Mouse (Mus musculus) gastrocnemius, postnatal 14 days (tissue): ENCODE measurements at regions not wholly inside any gene's neighbourhood (a gene's known extent, or its start where the extent isn't known, plus 50 kb on each side); places are given as distances from the start of the nearest gene placed in this dataset.

Experiments
- DNase-seq: peaks from one replicate; pipeline ENCODE4 v3.0.0; 2021; ENCODE audit warnings: mixed read lengths
- intact Hi-C: fragments of 180-260 bp; cut with DNase I; formaldehyde crosslinking; loops from one replicate; pipeline ENCODE4 v1.15.1; 2025; ENCODE audit warnings: low total_unique reads

DNA sequence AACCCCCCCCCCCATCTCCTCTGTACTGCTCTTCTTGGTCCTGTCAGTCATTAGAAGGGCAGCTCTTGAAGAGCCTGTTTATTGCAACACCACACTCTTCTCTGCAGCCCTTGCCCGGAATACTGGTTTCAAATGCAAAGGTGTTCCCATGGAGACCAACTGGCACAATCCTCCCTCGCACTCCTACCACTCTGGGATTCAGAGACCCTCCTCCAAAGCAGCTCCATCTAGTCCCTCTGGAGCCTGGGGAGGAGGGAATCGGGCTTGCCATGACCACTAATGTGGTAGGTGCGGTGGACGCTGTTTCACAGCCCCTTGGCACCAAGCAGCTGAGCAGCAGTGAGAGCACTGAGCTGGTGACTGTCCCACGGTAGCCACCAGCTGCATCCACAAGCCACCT is 83.1 kb downstream of the Stk35 start:
- intact Hi-C loops: loop anchor here (10.0 kb wide), 1 partner anchor 291 kb away; the partner anchor contains the start of gene Snrpb
- DNase-seq: no peak

DNA sequence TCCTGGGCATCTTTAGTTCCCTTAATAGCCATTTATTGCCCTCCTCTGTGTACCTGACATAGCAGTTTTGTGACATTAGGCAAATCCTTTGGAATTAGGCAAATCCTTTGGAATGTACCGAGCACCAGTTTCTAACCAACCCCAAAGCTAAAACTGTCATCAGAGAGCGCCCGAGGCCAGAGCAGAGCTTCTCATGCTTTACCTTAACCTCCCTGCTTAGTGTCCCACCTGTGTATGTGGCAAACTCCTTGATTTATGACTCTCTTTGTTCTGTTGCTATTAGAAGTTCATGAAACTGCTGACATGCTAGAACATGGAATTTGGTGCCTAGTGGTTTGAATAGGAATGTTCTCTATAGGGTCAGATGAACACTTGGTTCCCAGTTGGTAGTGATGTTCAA is 84.0 kb downstream of the Stk35 start:
- intact Hi-C loops: loop anchor here (10.0 kb wide), 1 partner anchor 290 kb away; the partner anchor contains the start of gene Snrpb
- no peak for DNase-seq

DNA sequence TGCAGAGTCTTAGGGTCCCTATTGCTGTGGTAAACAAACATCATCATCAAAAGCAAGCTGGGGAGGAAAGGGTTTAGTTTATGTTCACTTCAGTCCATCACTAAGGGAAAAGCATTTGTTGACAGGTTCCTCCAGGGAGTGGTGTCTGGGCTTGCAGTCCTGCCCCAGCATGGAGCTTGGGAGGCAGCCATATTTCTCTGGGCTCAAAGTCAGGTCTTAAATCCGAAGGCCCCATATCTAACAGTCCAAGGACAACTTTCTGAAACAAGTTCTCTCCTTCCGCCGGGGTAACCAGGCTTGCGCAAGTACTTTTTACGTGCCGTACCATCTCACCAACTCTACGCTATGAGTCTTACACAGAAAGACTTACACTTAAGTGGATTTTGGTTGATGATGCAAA is 85.2 kb downstream of the Stk35 start:
- peak; percentile 22 for DNase-seq
- intact Hi-C loops: loop anchor here (10.0 kb wide), 1 partner anchor 289 kb away; the partner anchor contains the start of gene Snrpb

DNA sequence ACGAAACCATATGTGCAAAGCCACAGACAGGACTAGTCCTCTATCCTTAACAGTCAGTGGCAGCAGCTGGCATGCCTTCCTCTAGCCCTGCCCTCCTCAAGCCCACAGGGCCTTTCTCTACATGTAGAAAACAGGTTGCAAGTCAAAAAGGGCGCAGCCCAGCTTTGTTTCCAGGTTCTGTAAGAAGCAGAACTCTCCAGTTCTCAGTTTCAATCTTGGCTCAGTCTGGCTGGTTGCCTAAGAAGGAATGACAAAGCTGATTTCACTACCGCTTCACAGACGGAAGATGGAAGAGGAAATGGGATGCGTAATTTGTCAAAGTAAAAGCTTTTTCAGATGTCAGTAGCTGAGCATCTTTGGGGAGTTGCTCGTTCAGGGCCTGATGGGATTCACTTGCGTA is 92.9 kb downstream of the Stk35 start:
- intact Hi-C loops: no loop called here
- peak; percentile 13 for DNase-seq

DNA sequence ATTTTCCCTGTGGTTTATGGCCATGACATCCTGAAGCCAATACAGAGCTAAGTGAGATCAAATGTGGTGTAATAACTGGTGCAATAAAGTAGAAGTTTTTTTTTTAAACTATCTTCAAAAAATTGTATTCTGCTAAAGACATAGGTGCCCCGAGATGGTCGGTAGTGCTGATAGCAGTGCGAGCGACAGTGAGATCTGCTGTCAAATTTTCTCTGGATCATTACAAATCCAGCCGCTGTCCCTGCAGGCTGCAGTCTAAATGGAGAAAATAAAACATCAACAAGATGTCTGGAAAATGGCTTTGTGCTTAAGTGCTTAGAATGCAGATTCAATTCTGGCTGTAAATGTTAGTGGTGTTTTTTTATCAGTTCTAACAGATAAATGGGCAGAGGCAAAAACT is 93.5 kb downstream of the Stk35 start:
- no peak for DNase-seq
- intact Hi-C loops: no loop called here

DNA sequence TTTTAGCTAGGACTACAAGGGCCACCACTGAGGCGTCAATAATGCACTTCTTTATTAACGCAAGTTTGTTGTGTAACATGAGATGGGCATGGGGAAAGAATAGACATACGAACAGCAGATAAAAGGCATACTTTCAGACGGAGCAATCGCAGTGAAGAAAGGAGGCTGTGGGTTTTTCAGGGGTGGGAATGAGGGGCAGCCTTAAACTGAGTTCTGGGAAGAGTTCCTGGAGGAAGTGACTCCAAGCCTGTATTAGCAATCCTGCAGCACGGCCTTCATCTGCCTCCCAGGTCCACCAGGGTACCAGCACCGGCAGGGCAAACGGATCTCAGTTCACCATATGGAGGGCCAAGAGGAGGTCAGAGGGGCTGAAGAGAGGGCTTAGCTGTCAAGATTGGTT is 94.6 kb downstream of the Stk35 start:
- intact Hi-C loops: no loop called here
- no peak for DNase-seq

DNA sequence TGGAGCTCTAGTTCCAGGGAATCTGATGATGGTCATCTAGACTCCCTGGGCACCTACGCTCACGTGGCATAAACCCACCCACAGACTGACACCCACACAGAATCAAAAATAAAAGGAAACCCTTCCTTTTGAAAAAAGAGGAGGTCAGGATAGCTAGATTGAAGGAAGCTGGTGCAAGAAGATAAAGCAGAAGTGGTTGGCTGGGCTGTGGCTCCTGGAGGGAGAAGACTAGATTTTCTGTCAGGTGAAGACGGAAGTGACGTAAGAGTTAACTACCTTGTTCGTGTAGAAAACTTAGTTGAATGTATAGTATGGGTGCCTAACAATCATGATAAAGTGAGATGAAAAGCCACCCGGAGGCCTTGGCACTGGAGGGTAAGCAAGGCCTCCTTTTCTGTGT is 95.1 kb downstream of the Stk35 start:
- intact Hi-C loops: no loop called here
- DNase-seq: no peak

DNA sequence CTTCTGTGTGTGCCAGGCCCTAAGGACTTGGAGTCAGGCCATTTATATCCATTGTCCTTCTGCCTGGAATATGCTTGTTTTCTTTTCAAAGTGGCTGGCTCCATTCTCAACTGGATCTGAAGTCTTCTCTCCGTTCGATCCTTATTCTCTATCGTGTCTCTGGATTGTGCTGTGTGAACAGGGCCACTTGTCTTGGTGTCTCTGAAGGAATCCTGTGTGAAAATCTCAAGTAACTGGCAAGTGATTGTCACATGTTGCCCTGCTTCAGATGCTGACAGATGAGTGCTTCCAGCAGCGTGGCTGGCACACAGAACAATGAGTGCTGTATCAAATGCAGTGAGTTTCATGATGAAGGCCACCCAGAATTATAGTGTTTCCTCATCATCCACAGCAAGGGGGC is 96.4 kb downstream of the Stk35 start:
- intact Hi-C loops: no loop called here
- no peak for DNase-seq

DNA sequence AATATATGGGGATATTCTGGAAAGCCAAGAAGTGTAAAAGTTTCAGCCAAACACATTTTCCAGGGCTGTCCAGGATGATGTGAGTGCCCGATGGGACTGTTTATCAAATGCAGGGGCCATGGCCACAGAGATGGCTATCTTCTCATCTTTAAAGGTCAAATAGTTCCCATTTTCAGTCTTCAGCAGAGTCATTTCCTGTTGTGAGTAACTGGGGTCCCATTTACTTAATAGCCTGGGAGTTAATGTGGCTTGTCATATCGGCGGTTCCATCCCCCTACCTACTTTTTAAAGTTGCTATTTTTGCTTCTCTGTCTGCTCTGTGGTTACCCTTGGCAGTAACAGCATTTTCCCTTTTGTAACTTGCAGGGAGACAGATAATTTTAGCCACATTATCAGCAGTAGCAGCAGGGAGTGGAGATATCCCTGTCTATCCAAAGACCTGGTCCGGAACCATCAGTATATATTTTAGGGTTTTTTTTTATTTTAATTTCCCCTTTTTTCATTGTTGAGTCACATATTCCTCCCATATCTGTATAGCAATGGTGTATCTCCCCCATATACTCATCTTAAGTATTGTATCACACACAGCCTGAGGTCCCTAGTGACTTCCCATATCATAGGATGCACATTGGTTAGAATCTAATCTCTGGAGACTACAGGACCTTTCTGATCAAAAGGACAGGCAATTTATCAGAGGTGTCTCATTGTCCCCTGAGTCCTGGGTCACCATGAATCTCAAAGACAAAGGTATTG is 103.2 kb downstream of the Stk35 start:
- no peak for DNase-seq
- intact Hi-C loops: loop anchor here (2.0 kb wide), 1 partner anchor 155 kb away; no protein-coding TSS in a partner anchor

DNA sequence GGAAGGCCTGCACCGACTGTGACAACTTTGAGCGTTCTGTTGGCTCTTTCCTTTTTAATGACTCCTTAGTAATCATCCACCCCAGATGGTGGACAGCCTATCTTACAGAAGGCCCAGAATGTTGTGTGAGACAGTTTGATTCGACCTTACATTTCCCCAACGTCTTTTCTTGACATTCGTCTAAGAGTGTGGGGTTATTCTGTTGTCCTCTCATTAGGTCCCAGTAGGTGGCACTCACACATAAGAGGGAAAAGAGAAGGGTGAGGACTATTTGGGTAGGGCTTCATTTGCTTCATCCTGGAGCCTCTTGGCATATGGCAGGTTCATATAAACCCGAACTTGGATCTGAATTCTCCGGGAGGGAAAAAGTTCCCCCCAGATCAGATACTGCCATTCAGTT is 104.4 kb downstream of the Stk35 start:
- intact Hi-C loops: loop anchor here (2.0 kb wide), 1 partner anchor 154 kb away; no protein-coding TSS in a partner anchor
- DNase-seq: no peak

DNA sequence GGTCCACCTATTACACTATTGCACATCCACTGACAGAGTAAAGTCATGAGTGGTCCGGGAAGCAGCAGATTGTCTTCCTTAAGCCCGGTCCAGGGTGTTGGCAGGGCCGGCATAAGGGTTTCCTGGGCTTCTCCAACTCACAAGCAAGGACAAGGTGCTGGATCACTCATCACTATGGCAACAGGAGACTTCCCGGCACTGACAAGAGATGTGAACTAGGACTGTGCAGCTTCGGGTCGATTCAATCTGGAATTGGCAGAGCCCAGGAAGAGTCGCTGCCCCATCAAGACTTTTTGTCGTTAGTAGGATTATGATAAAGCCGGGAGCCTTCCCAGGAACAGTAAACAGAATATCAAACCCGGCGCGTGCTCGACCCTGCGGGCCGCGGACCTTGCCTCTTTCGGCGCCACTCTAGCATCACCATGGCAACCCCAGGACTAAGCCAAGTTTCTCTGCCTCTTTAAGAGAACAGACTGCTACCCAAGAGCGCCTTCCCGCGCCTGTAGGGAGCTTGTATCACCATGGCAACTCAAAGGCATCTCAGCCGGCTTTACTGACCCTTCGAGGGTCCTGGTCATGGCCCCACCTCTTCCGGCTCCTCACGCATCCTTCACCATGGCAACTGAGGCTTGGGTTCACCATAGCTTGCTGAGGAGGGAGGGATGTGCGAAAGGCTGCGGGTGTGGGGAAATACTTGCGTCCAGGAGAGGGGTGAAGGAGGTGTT is 103.3 kb upstream of the Tgm3 start:
- no peak for DNase-seq
- intact Hi-C loops: no loop called here

DNA sequence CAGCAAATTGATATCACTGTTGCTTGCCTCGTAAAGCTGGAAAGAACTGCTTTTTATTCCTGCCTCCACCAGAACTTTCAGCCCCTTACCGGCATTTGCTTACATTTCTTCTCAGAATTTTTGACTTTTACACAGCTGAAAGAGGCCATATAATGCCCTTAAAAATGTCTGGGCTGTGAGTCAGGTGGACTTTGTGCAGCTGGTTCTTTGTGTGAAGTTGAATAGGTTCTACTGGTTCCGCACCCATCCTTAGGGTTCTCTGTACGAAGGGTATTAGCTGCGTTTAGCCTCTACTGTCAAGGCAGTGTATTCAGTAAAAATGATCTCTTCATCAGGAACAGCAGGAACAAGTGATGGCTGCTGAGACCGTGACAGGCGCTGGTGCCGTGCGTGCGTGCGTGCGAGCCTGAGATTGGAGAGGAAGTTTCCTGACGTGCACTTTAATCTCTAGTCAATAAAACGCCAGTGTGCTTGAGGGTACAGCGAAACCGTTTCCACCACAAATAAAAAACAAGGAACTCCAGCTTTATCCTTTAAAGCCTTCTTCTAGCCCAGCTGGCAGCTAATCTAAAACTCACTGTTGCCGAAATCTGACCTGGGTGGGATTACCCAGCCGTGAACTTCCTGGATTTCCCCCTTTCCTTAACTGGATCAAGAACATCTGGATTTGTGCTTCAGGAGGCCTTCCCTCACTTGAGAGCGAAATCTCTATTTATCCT is 100.8 kb upstream of the Tgm3 start:
- intact Hi-C loops: no loop called here
- no peak for DNase-seq

DNA sequence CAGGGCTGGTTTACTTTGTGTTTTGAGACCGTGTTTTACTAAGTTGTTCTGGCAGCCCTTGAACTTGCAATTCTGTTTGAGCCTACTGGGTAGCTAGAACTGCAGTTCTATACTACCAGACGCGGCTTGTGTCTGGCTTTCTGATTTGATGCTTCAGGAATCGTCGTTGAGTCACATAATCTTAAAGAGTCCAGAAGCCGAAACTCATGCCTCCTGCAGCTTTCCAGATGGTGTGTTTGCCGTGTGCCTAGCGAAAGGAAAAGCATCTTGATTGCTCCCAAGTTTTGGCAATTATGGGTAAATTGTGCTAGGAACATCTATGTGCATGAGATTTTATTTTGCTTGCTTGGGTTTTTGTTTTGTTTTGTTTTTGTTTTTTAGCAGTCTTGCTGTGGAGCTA is 99.6 kb upstream of the Tgm3 start:
- intact Hi-C loops: no loop called here
- no peak for DNase-seq

DNA sequence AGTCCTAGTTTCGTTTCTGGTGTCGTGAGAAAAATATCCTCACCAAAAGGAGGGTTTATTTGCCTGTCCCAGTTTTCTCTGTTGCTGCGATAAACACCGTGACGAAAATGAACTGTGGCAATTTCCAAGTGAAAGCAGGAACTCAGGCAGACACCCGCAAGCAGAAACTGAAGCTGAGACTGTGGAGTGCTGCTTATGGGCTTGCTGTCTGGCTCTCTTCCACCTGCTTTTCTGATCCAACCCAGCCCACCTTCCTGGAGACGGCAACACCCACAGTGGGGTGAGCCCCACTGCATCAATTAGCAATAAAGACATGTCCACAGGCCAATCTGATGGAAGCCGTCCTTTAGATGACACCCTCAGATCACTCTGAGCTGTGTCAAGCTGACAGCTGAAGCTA is 97.9 kb upstream of the Tgm3 start:
- intact Hi-C loops: no loop called here
- DNase-seq: no peak

DNA sequence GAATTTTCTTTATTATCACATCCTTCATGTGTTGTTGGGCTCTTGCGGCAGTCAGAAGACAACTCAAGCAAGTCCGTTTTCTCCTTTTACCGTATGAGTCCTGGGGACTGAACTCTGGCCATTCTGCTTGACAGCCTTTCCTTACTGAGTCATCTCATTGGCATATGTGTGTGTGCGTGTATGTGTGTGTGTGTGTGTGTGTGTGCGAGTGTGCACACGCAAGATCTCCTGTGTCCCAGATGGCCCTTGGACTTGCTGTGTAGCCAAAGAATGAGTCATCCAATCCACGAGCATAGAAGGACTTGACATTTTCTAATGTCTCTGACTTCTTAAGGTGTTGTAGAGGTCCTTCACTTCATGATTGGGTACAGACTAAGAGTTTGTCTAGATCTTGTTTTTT is 95.7 kb upstream of the Tgm3 start:
- intact Hi-C loops: no loop called here
- no peak for DNase-seq

DNA sequence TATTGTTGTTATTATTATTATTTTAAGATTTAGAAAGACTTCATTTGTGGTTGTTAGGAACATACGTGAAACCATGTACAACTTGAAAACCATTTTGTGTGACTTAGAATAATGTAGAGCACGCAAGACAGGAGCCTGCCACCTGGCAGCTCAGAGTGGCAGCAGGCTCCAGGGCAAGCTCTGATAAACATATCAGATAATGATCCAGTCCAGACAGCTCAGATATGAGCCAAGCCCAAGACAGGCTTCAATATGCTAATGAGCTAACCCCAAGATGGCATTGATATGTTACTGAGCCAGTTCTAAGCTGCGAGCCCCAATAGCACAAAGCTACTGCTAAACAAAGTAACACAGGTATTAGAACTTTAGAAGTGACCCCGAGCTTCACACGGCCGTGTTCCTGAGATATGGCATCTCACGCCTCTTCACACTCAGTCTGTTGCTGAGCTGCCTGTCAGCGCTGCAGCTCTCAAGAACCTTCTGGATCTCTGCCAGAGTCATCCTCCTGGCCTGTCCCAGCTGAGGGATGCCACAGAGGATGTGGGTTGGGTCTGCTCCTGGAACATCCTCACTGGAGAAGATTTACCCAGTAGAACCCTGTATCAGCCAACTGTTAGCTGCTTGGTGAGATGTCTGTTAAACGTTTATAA is 93.9 kb upstream of the Tgm3 start:
- intact Hi-C loops: no loop called here
- DNase-seq: no peak

DNA sequence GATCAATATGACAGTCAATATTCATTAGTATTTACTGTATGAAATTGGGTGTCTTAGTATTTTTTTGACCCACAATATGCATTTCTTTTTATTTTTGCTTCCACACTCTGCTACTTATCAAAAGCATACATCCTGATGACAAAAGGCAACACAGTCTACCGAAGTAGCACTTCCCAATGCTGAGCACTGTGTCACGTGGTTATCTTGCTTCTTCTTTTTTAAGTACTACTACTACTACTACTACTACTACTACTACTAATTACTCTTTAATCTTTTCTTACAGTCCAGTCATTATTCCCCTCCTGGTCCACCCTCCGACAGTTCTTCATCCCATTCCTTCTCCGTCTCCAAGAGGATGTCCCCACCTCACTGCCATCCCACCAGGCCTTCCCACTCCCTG is 92.6 kb upstream of the Tgm3 start:
- intact Hi-C loops: no loop called here
- no peak for DNase-seq

DNA sequence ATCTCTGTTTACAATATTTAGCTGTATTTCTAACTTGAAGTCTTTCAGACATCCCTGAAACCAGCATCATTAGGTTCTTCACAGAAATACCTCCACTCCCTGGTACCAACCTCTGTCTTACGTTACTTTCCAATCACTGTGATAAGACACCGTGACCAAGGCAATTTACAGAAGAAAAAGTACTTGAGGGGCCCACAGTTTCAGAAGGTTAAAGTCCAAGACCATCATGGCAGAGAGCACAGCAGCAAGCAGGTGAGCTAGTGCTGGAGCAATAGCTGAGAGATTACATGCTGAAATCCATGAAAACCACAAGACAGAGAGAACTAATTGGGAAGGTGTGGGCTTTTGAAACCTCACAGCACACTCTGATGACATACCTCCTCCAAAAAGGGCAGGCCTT is 84.9 kb upstream of the Tgm3 start:
- intact Hi-C loops: no loop called here
- DNase-seq: no peak

DNA sequence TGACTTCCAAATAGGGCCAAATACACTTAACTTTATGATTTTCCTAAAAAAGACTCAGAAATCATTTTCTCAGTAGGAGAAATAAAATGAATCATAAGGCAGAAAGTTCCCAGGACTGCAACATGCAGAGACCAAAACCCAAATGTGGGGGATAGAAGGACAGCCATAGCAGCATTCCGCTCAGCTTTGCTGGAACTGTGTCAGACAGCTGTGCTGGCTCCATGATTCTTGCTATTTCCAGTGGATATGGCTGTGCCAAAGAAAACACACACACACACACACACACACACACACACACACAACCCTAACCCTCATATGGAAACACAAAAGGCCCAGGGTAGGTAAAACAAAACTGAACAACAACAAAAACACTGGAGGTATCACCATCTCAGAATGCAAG is 78.6 kb upstream of the Tgm3 start:
- DNase-seq: peak; percentile 10
- intact Hi-C loops: no loop called here

DNA sequence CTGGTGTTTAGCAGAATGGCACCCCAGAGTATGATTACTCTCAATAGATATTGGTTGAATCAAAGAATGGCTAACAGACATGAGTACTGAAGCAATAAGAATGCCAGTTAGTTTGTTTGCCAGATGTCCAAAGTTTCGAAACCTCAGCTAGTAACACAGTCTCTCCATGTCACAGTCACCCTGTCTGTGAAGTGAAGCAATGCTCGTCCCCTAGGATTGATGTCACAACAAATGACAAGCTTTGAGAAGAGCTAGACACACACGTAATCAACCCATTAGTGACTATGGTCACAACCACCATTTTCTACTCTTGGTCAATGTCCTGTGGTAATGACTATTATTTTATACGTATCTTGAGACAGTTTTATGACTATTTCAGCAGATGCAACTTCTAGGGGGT is 69.3 kb upstream of the Tgm3 start:
- intact Hi-C loops: no loop called here
- no peak for DNase-seq
